Mouse (Mus musculus) inflammation-experienced regulatory T-cells (primary cell): ENCODE data around the gene Nin. TPM values are rescaled to one million over a fixed set of nuclear protein-coding genes. Genes with fewer than 3 reads are reported as not detected.

Experiments used
- polyA plus RNA-seq, 2 experiments: library from polyadenylated mRNA; unstranded; fragments of 100-300 nt; shearing (Covaris generic); gene quantifications; one replicate each; pipeline ENCODE4 v1.2.1; 2017

Gene Nin
- polyA plus RNA-seq: 10 to 100 TPM; 41.3 to 41.6 TPM

GRCm38 (mm10) chr12:70113351-70113750 is at the start of gene Nin:
Nin (minus strand) TSS chr12:70113717.

GRCm38 (mm10) chr12:70153842-70154241 is 40.3 kb upstream of the Nin start, which contains the start of gene Abhd12b:
Abhd12b (plus strand) TSS chr12:70154142.

GRCm38 (mm10) chr12:69986786-69987497 is 126.6 kb downstream of the Nin start, which contains the start of gene Sav1:
Sav1 (minus strand) TSS chr12:69987002.

Other genes with a start within 250 kb of the Nin start
- 1 to 10 TPM; 1.1 to 1.3 TPM for gene Atl1, start 221.1 kb downstream of the Nin start, polyA plus RNA-seq
- 10 to 100 TPM in 1 of 2 experiments, 1 to 10 TPM in 1; 5.6 to 10.0 TPM for gene Map4k5, start 220.5 kb downstream of the Nin start, polyA plus RNA-seq
- gene Sav1, start 126.7 kb downstream of the Nin start, polyA plus RNA-seq: 1 to 10 TPM; 7.7 to 9.1 TPM
- 1 to 10 TPM in 1 of 2 experiments, under 1 TPM in 1; 0.99 to 1.4 TPM for gene Abhd12b, start 40.4 kb upstream of the Nin start, polyA plus RNA-seq
- 1 to 10 TPM in 1 of 2 experiments, under 1 TPM in 1; 0.95 to 5.1 TPM for gene Pygl, start 117.8 kb upstream of the Nin start, polyA plus RNA-seq
- 1 to 10 TPM in 1 of 2 experiments, under 1 TPM in 1; 0.23 to 1.2 TPM for gene Trim9, start 233.9 kb upstream of the Nin start, polyA plus RNA-seq